Mouse (Mus musculus) C2C12 (cell line): ENCODE measurements around the gene Trarg1. TPM values are rescaled to one million over a fixed set of nuclear protein-coding genes. Genes with fewer than 3 reads are reported as not detected.

ENCODE experiments used
- H3K27me3 ChIP-seq: one replicate; pipeline ENCODE4 v1.6.1; 2011; ENCODE audit not compliant: control insufficient read depth, insufficient read depth, insufficient read length
- H3K36me3 ChIP-seq: one replicate; pipeline ENCODE4 v1.6.1; 2011; ENCODE audit not compliant: control insufficient read depth, insufficient read depth
- H3K4me3 ChIP-seq: one replicate; pipeline ENCODE4 v1.5.1; 2011; ENCODE audit warnings: mild to moderate bottlenecking, control low read depth; ENCODE audit not compliant: poor library complexity, insufficient read depth, severe bottlenecking
- H3K79me2 ChIP-seq: one replicate; pipeline ENCODE4 v1.6.1; 2011; ENCODE audit not compliant: control insufficient read depth, insufficient read depth
- H3K79me3 ChIP-seq: one replicate; pipeline ENCODE4 v1.6.1; 2011; ENCODE audit warnings: low read depth, control low read depth
- H3ac ChIP-seq: one replicate; pipeline ENCODE3; 2011; ENCODE audit warnings: low read depth; ENCODE audit not compliant: control insufficient read depth, insufficient read length
- CEBPB ChIP-seq: IDR thresholded peaks from one replicate; pipeline ENCODE4 v1.6.1; 2011; ENCODE audit warnings: low read depth, mild to moderate bottlenecking, control low read depth, moderate library complexity
- CTCF ChIP-seq: IDR thresholded peaks from one replicate; pipeline ENCODE4 v1.5.1; 2011; ENCODE audit not compliant: control insufficient read depth, insufficient read depth, insufficient read length
- FOSL1 ChIP-seq: IDR thresholded peaks from one replicate; pipeline ENCODE4 v1.8.0; 2011; ENCODE audit warnings: mild to moderate bottlenecking, low read length; ENCODE audit not compliant: poor library complexity, insufficient read depth, severe bottlenecking
- MAX ChIP-seq: IDR thresholded peaks from one replicate; pipeline ENCODE4 v1.6.1; 2011; ENCODE audit warnings: mild to moderate bottlenecking, control low read depth
- MYOD1 ChIP-seq: IDR thresholded peaks from one replicate; pipeline ENCODE4 v1.6.1; 2011; ENCODE audit warnings: low read depth; ENCODE audit not compliant: control insufficient read depth, insufficient read length
- MYOG ChIP-seq: IDR thresholded peaks from one replicate; pipeline ENCODE4 v1.6.1; 2011; ENCODE audit not compliant: control insufficient read depth, insufficient read length; ENCODE audit errors: extremely low read depth
- USF1 ChIP-seq: IDR thresholded peaks from one replicate; pipeline ENCODE4 v1.6.1; 2011; ENCODE audit warnings: low read depth, mild to moderate bottlenecking, control low read depth, moderate library complexity
- polyA plus RNA-seq: library from polyadenylated mRNA; unstranded; fragments of >200 nt; fragmentation: generic; extraction: Trizol; gene quantifications from one replicate; pipeline ENCODE4 v1.2.1, GENCODE M21; 2012; ENCODE audit warnings: missing spikeins

Gene Trarg1
- polyA plus RNA-seq, 1 experiment = 0.05 TPM

DNA sequence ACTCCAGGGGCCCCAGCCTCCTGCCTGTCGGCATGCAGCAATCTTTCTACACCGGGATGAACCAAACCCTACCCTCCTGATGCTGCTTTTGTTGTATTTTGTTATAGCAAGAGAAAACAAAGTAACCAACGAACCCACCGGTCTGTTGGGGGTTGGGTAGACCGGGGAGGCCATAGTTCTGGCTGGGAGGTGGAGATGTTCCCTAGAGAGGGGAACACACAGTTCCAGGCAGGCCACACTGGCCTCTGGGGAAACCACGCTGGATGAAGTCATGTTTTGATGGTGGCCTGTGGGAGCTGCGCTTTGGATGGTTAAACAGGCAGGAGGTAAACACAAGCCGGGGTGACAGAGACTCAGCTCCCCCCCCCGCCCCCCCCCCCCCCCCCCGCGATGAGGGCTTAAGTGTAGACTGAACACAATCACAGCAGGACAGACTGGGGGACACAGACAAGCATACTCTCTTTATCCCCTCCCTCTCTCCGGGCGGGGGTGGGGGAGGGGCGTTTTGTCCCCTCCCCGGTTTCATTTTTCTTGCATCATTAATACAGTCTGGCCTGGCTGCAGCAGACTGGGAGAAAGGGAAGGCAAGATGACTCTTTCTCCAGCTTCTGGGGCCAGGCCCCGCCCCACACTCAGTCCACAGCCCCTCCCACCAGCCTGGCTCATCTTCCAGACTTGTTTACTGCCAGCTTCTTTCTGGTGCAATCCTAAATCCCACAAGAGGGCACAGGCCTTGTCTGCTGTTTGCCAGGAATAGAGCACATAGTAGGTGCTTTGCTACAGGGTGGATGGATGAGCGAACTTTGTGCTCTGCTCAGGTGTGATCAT is 30.2 kb downstream of the Trarg1 start:
- no peak for TF ChIP-seq CEBPB
- TF ChIP-seq USF1 = no peak
- TF ChIP-seq MYOG = no peak
- TF ChIP-seq MAX = no peak
- H3K36me3 ChIP-seq = no peaks in the 10 kb centered on the region
- peaks cover 4% of the 10 kb centered on the region for H3K27me3 ChIP-seq
- no peaks in the 10 kb centered on the region for H3K79me2 ChIP-seq
- H3K4me3 ChIP-seq = no peak overlapping the region
- H3K79me3 ChIP-seq = no peaks in the 10 kb centered on the region
- no peak overlapping the region for H3ac ChIP-seq

DNA sequence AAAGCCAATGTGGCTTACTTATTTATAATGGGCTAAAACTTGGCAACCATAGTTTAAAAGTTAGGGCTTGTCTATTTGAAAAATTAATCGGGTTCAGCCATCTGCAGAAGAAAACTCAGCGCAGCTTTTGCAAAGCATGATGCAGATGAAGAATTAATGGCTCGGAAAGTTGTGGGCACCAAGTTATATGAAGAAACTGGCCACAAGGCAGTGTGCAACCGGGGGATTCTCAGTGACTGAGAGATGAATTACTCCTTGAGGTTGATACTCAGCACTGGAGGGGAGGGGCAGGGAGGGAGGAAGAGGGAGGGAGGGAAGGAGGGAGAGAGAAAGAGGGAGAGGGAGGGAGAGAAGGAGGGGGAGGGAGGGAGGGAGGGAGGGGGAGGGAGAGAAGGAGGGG is 37.4 kb downstream of the Trarg1 start:
- Histone ChIP-seq H3K36me3 (no peaks in the 10 kb centered on the region), H3K4me3 (no peak overlapping the region), H3K79me3 (no peaks in the 10 kb centered on the region), H3K79me2 (no peaks in the 10 kb centered on the region), H3ac (no peak overlapping the region), H3K27me3 (peaks cover 4% of the 10 kb centered on the region)
- no peak for TF ChIP-seq CEBPB
- no peak for TF ChIP-seq MYOG
- no peak for TF ChIP-seq CTCF
- no peak for TF ChIP-seq MAX
- TF ChIP-seq MYOD1 = no peak
- TF ChIP-seq FOSL1 = no peak
- no peak for TF ChIP-seq USF1

DNA sequence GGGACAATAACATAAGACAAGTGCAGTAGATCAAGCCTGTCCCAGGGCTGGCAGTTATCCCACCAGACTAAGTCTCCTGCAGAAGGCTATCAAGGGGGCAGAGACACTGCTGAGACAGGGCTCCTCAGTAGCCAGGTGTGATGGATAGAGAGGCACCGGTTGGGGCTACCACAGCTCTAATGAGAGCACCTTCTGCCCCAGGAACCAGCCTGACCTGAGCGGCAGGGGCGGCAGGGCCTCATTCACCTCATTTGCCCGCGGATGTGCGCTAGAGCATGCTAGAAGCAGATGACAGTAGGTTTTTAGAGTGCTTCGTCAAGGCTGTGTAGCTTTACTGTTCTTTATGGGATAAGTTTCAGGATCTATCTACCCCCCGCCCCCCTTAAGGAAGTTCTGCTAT is 44.3 kb downstream of the Trarg1 start:
- Histone ChIP-seq H3K27me3 (no peaks in the 10 kb centered on the region), H3K4me3 (no peak overlapping the region), H3K79me2 (no peaks in the 10 kb centered on the region), H3K79me3 (no peaks in the 10 kb centered on the region), H3ac (no peak overlapping the region), H3K36me3 (peaks cover 9% of the 10 kb centered on the region)
- TF ChIP-seq MAX (no peak), MYOD1 (no peak), USF1 (no peak), CTCF (no peak)

DNA sequence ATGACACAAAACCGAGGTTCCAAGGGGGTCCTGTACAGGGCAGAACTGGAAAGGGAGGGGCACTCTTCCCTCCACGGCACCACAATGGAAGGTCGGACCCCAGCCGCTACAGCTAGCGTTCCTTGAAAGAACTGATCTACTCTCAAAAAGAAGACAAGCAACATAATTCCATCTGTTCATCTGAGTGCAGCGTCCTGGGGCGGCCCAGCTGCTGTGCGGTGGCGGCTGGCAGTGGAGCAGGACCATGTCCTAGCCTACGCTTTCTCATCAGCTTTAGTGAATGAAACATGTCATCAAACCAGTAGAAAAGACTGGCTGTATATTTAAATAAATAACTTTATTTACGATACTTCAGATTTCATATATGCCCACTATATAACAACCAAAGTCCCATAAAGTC is 48.5 kb downstream of the Trarg1 start:
- TF ChIP-seq USF1 (no peak), FOSL1 (no peak), MAX (no peak), CEBPB (no peak), CTCF (no peak), MYOG (no peak), MYOD1 (no peak)
- no peaks in the 10 kb centered on the region for H3K79me3 ChIP-seq
- H3K79me2 ChIP-seq = no peaks in the 10 kb centered on the region
- no peak overlapping the region for H3ac ChIP-seq
- no peak overlapping the region for H3K4me3 ChIP-seq
- peaks cover 22% of the 10 kb centered on the region for H3K36me3 ChIP-seq
- no peaks in the 10 kb centered on the region for H3K27me3 ChIP-seq

DNA sequence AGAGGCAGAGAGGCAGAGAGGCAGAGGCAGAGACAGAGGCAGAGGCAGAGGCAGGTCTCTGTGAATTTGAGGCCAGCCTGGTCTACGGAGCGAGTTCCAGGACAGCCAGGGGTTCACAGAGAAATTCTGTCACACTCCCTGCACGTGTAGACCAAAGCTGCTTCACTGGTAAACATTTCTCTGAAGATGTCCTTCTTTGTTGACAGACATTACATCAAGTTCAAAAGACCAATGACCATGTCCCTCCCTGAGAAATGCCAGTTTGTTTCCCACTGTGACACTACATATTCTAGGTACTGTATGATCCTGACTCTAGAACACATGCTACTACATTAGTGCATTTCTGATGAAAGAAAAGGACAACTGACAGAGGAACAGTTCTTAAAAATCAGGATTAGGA is 51.0 kb downstream of the Trarg1 start:
- no peak overlapping the region for H3ac ChIP-seq
- H3K36me3 ChIP-seq = peaks cover 36% of the 10 kb centered on the region
- no peaks in the 10 kb centered on the region for H3K79me3 ChIP-seq
- TF ChIP-seq MYOG (no peak), FOSL1 (no peak), USF1 (no peak), CEBPB (no peak), CTCF (no peak), MAX (no peak), MYOD1 (no peak)
- no peak overlapping the region for H3K4me3 ChIP-seq
- no peaks in the 10 kb centered on the region for H3K27me3 ChIP-seq
- H3K79me2 ChIP-seq = no peaks in the 10 kb centered on the region

DNA sequence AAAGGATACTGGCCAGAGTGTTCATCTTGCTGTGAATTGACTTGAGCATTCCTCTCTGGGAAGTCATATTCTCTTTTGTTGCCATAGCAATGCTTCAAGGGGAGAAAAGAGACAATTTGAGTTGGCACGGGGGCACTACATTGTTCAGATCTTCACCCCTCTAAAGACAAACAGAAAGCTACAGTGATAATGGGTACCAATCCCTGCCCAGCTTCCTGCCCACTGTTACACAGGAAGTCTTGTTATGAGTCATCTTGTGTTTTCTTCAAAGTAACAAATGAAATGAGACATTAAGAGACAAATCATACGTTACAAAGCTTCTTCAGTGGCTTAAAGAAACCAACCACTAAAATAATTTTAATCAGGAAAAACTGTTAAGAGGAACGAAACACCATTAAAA is 55.0 kb downstream of the Trarg1 start:
- Histone ChIP-seq H3K4me3 (no peak overlapping the region), H3K27me3 (no peaks in the 10 kb centered on the region), H3ac (no peak overlapping the region), H3K79me2 (no peaks in the 10 kb centered on the region), H3K36me3 (peaks cover 36% of the 10 kb centered on the region), H3K79me3 (no peaks in the 10 kb centered on the region)
- TF ChIP-seq MYOD1 (no peak), MAX (no peak), MYOG (no peak), CTCF (no peak), CEBPB (no peak), FOSL1 (no peak), USF1 (no peak)
